In the genomic region with DNA sequence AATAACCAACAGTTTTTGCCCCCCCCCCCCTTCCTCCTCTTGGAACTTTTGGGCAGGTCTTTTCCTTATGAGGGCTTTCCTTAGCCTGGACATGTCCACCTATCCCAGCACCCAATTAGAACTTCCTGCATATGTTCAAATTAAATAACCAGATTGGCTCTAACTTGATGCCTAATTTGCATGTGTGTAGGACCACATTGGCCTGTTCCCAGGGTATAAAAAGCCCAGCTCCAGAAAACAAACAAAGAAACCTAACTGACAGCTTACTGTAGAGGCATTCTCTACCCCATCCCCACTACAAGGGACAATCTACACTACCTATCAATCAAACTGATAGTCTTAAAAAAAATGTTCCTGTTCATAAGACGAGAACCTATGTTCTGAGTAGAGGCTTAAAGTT, we compare ENCODE assay signal across 28 mouse cellular contexts.
A peak's percentile ranks its signal among the peaks of the same experiment; 100 is the strongest.
DNase-seq lines count a peak whose midpoint lies in the region; ATAC-seq and TF ChIP-seq lines count a peak whose summit lies in the region.
"Had no signal": no experiment of that assay in that cellular context is flagged by ENCODE, and none has a peak within 500 bp of the region (broad histone marks: within the 10 kb centered on the region; RNA-seq: fewer than 3 reads in every experiment).

No protein-coding gene starts in this region.

- no peaks in the 10 kb centered on the region for H3K4me1 ChIP-seq in hindbrain, embryonic 11.5 days (replicated peaks; ENCODE audit: control insufficient read depth, insufficient read depth, low read length)
- no peaks in the 10 kb centered on the region for H3K4me1 ChIP-seq in hindbrain, embryonic 16.5 days (ENCODE audit: control insufficient read depth, insufficient read depth, low read depth, low read length)
- peaks cover 11% of the 10 kb centered on the region; the same call in 1 of the 2 replicates for H3K4me1 ChIP-seq in forebrain, embryonic 14.5 days (ENCODE audit: control insufficient read depth, insufficient read depth, low read length)
- H3K4me1 ChIP-seq in hindbrain, embryonic 14.5 days (replicated peaks; ENCODE audit: control insufficient read depth, insufficient read depth, low read length) = no peaks in the 10 kb centered on the region
- no peaks in the 10 kb centered on the region for H3K4me1 ChIP-seq in cerebellum, adult 2 months (ENCODE audit: control insufficient read depth, insufficient read depth, low read length)
- H3K4me1 ChIP-seq: stomach, embryonic 15.5 days had no signal

- no peak for DNase-seq in hindbrain, embryonic 11.5 days (ENCODE audit: low spot score)
- DNase-seq in brain, embryonic 14.5 days (ENCODE audit: low read depth) = peak; percentile 75
- DNase-seq in forebrain, embryonic 14.5 days (ENCODE audit: low spot score) = peak; percentile 51
- DNase-seq in hindbrain, embryonic 14.5 days (ENCODE audit: low spot score) = no peak
- DNase-seq in cerebellum, adult 2 months = no peak
- DNase-seq in adrenal gland, adult (ENCODE audit: inconsistent age in 2 of 2, low spot score in 1 of 2) = no peak
- DNase-seq: adrenal gland, postnatal 25 days; cerebellum, adult 18-20 months; cerebellum, postnatal 25 days; gastrocnemius, adult 2 months; gastrocnemius, postnatal 36 days; heart, adult 18-20 months; heart, postnatal 36 days; kidney, adult 11 months; kidney, postnatal 14 days; layer of hippocampus, adult 9-11 months; liver; lung, adult 2 months; lung, postnatal 10 days; right cerebral cortex, postnatal 25 days; thymus, postnatal 36 days had no signal

- TF ChIP-seq CTCF in brain, embryonic 14.5 days (IDR thresholded peaks at IDR 0.05; ENCODE audit: borderline replicate concordance, extremely low read depth, insufficient read depth, insufficient read length) = no peak
- no peak for TF ChIP-seq CTCF in cerebellum, adult 2 months (IDR thresholded peaks at IDR 0.05; ENCODE audit: borderline replicate concordance, insufficient read depth, low read depth, low read length)

- peak; percentile 59 for ATAC-seq in hindbrain, embryonic 11.5 days (ENCODE audit: low FRiP score)
- ATAC-seq in hindbrain, embryonic 16.5 days = no peak
- ATAC-seq in forebrain, embryonic 14.5 days = peak; percentile 77
- ATAC-seq in hindbrain, embryonic 14.5 days (ENCODE audit: low FRiP score) = peak; percentile 69; the same call in 1 of the 2 replicates
- ATAC-seq: CD4-positive, CD25-positive, alpha-beta regulatory T cell, adult 4 months; inflammation-experienced regulatory T-cells, adult 6 months had no signal

- no peaks in the 10 kb centered on the region for H3K36me3 ChIP-seq in hindbrain, embryonic 11.5 days (ENCODE audit: control insufficient read depth, insufficient read depth, low read length)
- H3K36me3 ChIP-seq in hindbrain, embryonic 16.5 days (ENCODE audit: control insufficient read depth, insufficient read depth, low read length) = no peaks in the 10 kb centered on the region
- no peaks in the 10 kb centered on the region for H3K36me3 ChIP-seq in forebrain, embryonic 14.5 days (ENCODE audit: control insufficient read depth, insufficient read depth, low read length)
- H3K36me3 ChIP-seq in hindbrain, embryonic 14.5 days (replicated peaks; ENCODE audit: control insufficient read depth, insufficient read depth) = no peaks in the 10 kb centered on the region
- H3K36me3 ChIP-seq: stomach, embryonic 15.5 days had no signal

- no peak overlapping the region for H3K9ac ChIP-seq in hindbrain, embryonic 11.5 days (ENCODE audit: low read depth, low read length)
- no peak overlapping the region for H3K9ac ChIP-seq in hindbrain, embryonic 16.5 days (ENCODE audit: low read depth, low read length)
- no peak overlapping the region for H3K9ac ChIP-seq in forebrain, embryonic 14.5 days (ENCODE audit: low read length)
- H3K9ac ChIP-seq in hindbrain, embryonic 14.5 days = no peak overlapping the region
- H3K9ac ChIP-seq: liver, embryonic 14.5 days; stomach, embryonic 15.5 days had no signal

- H3K9me3 ChIP-seq in hindbrain, embryonic 11.5 days (ENCODE audit: control insufficient read depth, low read length) = no peaks in the 10 kb centered on the region
- H3K9me3 ChIP-seq in hindbrain, embryonic 16.5 days (ENCODE audit: control insufficient read depth, low read length) = no peaks in the 10 kb centered on the region
- H3K9me3 ChIP-seq in forebrain, embryonic 14.5 days (replicated peaks; ENCODE audit: control insufficient read depth, low read length) = no peaks in the 10 kb centered on the region; the same call in 1 of the 2 replicates
- H3K9me3 ChIP-seq in hindbrain, embryonic 14.5 days (ENCODE audit: control insufficient read depth, low read length) = 0 out of 2 replicates have a peak, but pooled peaks cover 6% of the 10 kb centered on the region
- H3K9me3 ChIP-seq: stomach, embryonic 15.5 days had no signal

- H3K4me3 ChIP-seq in hindbrain, embryonic 11.5 days (ENCODE audit: low read depth, low read length) = no peak overlapping the region
- H3K4me3 ChIP-seq in hindbrain, embryonic 16.5 days (ENCODE audit: low read length) = no peak overlapping the region
- H3K4me3 ChIP-seq in forebrain, embryonic 14.5 days (ENCODE audit: low read depth, low read length) = no peak overlapping the region
- H3K4me3 ChIP-seq in hindbrain, embryonic 14.5 days (replicated peaks; ENCODE audit: low read length) = no peak overlapping the region
- H3K4me3 ChIP-seq in cerebellum, adult 2 months (replicated peaks; ENCODE audit: insufficient read depth, low read depth, low read length) = no peak overlapping the region
- H3K4me3 ChIP-seq: gastrocnemius, adult 2 months; stomach, embryonic 15.5 days had no signal

- 60% methylated on average over 1 of the region's 1 CpGs for WGBS in hindbrain, embryonic 11.5 days
- 53% methylated on average over 1 of the region's 1 CpGs for WGBS in hindbrain, embryonic 16.5 days
- 14% methylated on average over 1 of the region's 1 CpGs for WGBS in forebrain, embryonic 14.5 days
- WGBS in hindbrain, embryonic 14.5 days = 38% methylated on average over 1 of the region's 1 CpGs
- WGBS in cerebellum, adult 2 months = 56% methylated on average over 1 of the region's 1 CpGs

- no peak overlapping the region for H3K27ac ChIP-seq in hindbrain, embryonic 11.5 days (ENCODE audit: low read depth, low read length)
- no peak overlapping the region for H3K27ac ChIP-seq in hindbrain, embryonic 16.5 days (ENCODE audit: low read depth, low read length)
- no peak overlapping the region for H3K27ac ChIP-seq in forebrain, embryonic 14.5 days (ENCODE audit: low read depth, low read length)
- H3K27ac ChIP-seq in hindbrain, embryonic 14.5 days = no peak overlapping the region
- H3K27ac ChIP-seq in cerebellum, adult 2 months (ENCODE audit: insufficient read depth, low read length) = no peak overlapping the region
- H3K27ac ChIP-seq: gastrocnemius, adult 2 months; liver, embryonic 14.5 days; macrophage; stomach, embryonic 15.5 days had no signal

- H3K27me3 ChIP-seq in hindbrain, embryonic 11.5 days (ENCODE audit: control insufficient read depth, insufficient read depth, low read length) = no peaks in the 10 kb centered on the region
- H3K27me3 ChIP-seq in hindbrain, embryonic 16.5 days (replicated peaks; ENCODE audit: control insufficient read depth, insufficient read depth, low read length) = no peaks in the 10 kb centered on the region
- H3K27me3 ChIP-seq in forebrain, embryonic 14.5 days (replicated peaks; ENCODE audit: control insufficient read depth, insufficient read depth, low read length) = no peaks in the 10 kb centered on the region
- no peaks in the 10 kb centered on the region for H3K27me3 ChIP-seq in hindbrain, embryonic 14.5 days (ENCODE audit: control insufficient read depth, insufficient read depth, low read length)
- H3K27me3 ChIP-seq in cerebellum, adult 2 months (ENCODE audit: control insufficient read depth, insufficient read depth, low read length) = no peaks in the 10 kb centered on the region
- H3K27me3 ChIP-seq: stomach, embryonic 15.5 days had no signal

- H3K4me2 ChIP-seq in hindbrain, embryonic 11.5 days (replicated peaks; ENCODE audit: low read depth, low read length) = no peak overlapping the region
- no peak overlapping the region for H3K4me2 ChIP-seq in hindbrain, embryonic 16.5 days (ENCODE audit: low read length)
- no peak overlapping the region for H3K4me2 ChIP-seq in forebrain, embryonic 14.5 days (ENCODE audit: low read length)
- no peak overlapping the region for H3K4me2 ChIP-seq in hindbrain, embryonic 14.5 days (replicated peaks)
- H3K4me2 ChIP-seq: heart, embryonic 11.5 days; stomach, embryonic 15.5 days had no signal

- TF ChIP-seq POLR2A in brain, embryonic 14.5 days (IDR thresholded peaks at IDR 0.05; ENCODE audit: borderline replicate concordance, extremely low read depth, insufficient read depth, insufficient read length, poor library complexity, severe bottlenecking) = no peak
- no peak for TF ChIP-seq POLR2A in cerebellum, adult 2 months (IDR thresholded peaks at IDR 0.05; ENCODE audit: borderline replicate concordance, insufficient read depth, low read length)

Comparison
In these comparisons a context has a peak if more than half of its experiments do, and no peak if none do; other contexts are left out.
1. DNase-seq: peak in brain, embryonic 14.5 days (single experiment) and forebrain, embryonic 14.5 days (single experiment); none in hindbrain, embryonic 11.5 days (single experiment), hindbrain, embryonic 14.5 days (single experiment), cerebellum, adult 2 months (0 of 2) and adrenal gland, adult (0 of 2).